Mouse (Mus musculus) cerebellum, adult 2 months (tissue): ENCODE measurements around the gene BC055324. TPM values are rescaled to one million over a fixed set of nuclear protein-coding genes. Genes with fewer than 3 reads are reported as not detected.
"Not testable (repeated sequence)": the region's sequence is repeated elsewhere in the genome, so short reads cannot be mapped to it uniquely, and the experiment has no call there.

ENCODE experiments used
- DNase-seq, 2 experiments: peaks; one replicate each; pipeline ENCODE4 v3.0.0; 2021
- H3K27ac ChIP-seq: fragments of 200-500 bp; 2 replicates; pipeline ENCODE4 v1.5.1; 2012; ENCODE audit warnings: low read length, control low read depth, inconsistent platforms; ENCODE audit not compliant: insufficient read depth
- H3K27me3 ChIP-seq: fragments of 200-500 bp; 2 replicates; pipeline ENCODE4 v1.6.1; 2012; ENCODE audit warnings: inconsistent platforms, mild to moderate bottlenecking, low read length, moderate library complexity; ENCODE audit not compliant: control insufficient read depth, insufficient read depth
- H3K4me1 ChIP-seq: fragments of 200-500 bp; 2 replicates; pipeline ENCODE4 v1.6.1; 2011; ENCODE audit warnings: low read length; ENCODE audit not compliant: control insufficient read depth, insufficient read depth
- H3K4me3 ChIP-seq: fragments of 200-500 bp; replicated peaks from 2 replicates; pipeline ENCODE3; 2011; ENCODE audit warnings: mild to moderate bottlenecking, low read depth, low read length, control low read depth; ENCODE audit not compliant: insufficient read depth
- CTCF ChIP-seq: fragments of 200-500 bp; IDR thresholded peaks from 2 replicates; pipeline ENCODE4 v1.5.1; 2011; ENCODE audit warnings: low read depth, mild to moderate bottlenecking, control low read depth, low read length, moderate library complexity, borderline replicate concordance; ENCODE audit not compliant: insufficient read depth
- POLR2A ChIP-seq: fragments of 200-500 bp; IDR thresholded peaks from 2 replicates; pipeline ENCODE4 v1.6.1; 2011; ENCODE audit warnings: low read length, control low read depth, borderline replicate concordance; ENCODE audit not compliant: insufficient read depth
- WGBS: fragments of 180-500 bp; shearing (Covaris S2); methylation state at CpG from one replicate; pipeline ENCODE4 v1.1.7; 2018; 5-methylcytosine and 5-hydroxymethylcytosine counted together
- polyA plus RNA-seq: library from polyadenylated mRNA; depleted of rRNA; stranded (reverse); fragments of >200 nt; gene quantifications from 2 replicates; pipeline ENCODE4 v1.2.3, GENCODE M21; 2012; rRNA removed

Gene BC055324
- 1.2 and 1.8 TPM in 2 replicates for polyA plus RNA-seq

GRCm38 (mm10) chr1:163994721-163995608 is at the start of gene BC055324, which contains the start of gene Mettl18:
TSS of gene BC055324 (minus strand) at chr1:163994796.
TSS of gene Mettl18 (plus strand) at chr1:163994889.
- peak within 1 kb of the TSS; percentile 65; the same call in 1 of the 2 replicates for H3K27ac ChIP-seq
- WGBS: 1% methylated on average over 43 of the region's 43 CpGs
- H3K27me3 ChIP-seq: no peaks in the 10 kb centered on the region
- no peaks in the 10 kb centered on the region for H3K4me1 ChIP-seq
- DNase-seq: peak; percentile 88 to 93
- TF ChIP-seq POLR2A (no peak; the same call in 1 of the 2 replicates), CTCF (no peak)
- H3K4me3 ChIP-seq: peak within 1 kb of the TSS; percentile 97

GRCm38 (mm10) chr1:164043549-164043948 is 49.0 kb upstream of the BC055324 start:
- Histone ChIP-seq H3K4me1 (no peaks in the 10 kb centered on the region), H3K27ac (no peak overlapping the region), H3K27me3 (no peaks in the 10 kb centered on the region), H3K4me3 (no peak overlapping the region)
- TF ChIP-seq POLR2A (no peak), CTCF (no peak)
- no peak for DNase-seq
- WGBS: 53% methylated on average over 3 of the region's 3 CpGs

GRCm38 (mm10) chr1:164040385-164041135 is 46.0 kb upstream of the BC055324 start:
- Histone ChIP-seq H3K27me3 (no peaks in the 10 kb centered on the region), H3K27ac (no peak overlapping the region), H3K4me3 (no peak overlapping the region), H3K4me1 (no peaks in the 10 kb centered on the region)
- TF ChIP-seq POLR2A (no peak), CTCF (no peak)
- no peak for DNase-seq
- 76% methylated on average over 10 of the region's 10 CpGs for WGBS

GRCm38 (mm10) chr1:164027416-164027815 is 32.8 kb upstream of the BC055324 start:
- no peak overlapping the region for H3K4me3 ChIP-seq
- WGBS: 62% methylated on average over 5 of the region's 5 CpGs
- no peak overlapping the region for H3K27ac ChIP-seq
- no peaks in the 10 kb centered on the region for H3K27me3 ChIP-seq
- H3K4me1 ChIP-seq: no peaks in the 10 kb centered on the region
- TF ChIP-seq CTCF: no peak
- TF ChIP-seq POLR2A: no peak
- no peak for DNase-seq

- Histone ChIP-seq H3K4me1 (no peaks in the 10 kb centered on the region), H3K27me3 (no peaks in the 10 kb centered on the region), H3K4me3 (no peak overlapping the region), H3K27ac (no peak overlapping the region)
- no peak for TF ChIP-seq POLR2A
- no peak for TF ChIP-seq CTCF
- no peak for DNase-seq
- 87% methylated on average over 4 of the region's 4 CpGs for WGBS
Observed at GRCm38 (mm10) chr1:164025685-164026084, 31.1 kb upstream of the BC055324 start.

GRCm38 (mm10) chr1:164022106-164022505 is 27.5 kb upstream of the BC055324 start:
- not testable (repeated sequence) for H3K27ac ChIP-seq, H3K4me3 ChIP-seq, H3K27me3 ChIP-seq, DNase-seq, H3K4me1 ChIP-seq
- 82% methylated on average over 5 of the region's 5 CpGs for WGBS

GRCm38 (mm10) chr1:164020746-164021145 is 26.1 kb upstream of the BC055324 start:
- not testable (repeated sequence) for H3K4me1 ChIP-seq, H3K4me3 ChIP-seq, H3K27ac ChIP-seq, H3K27me3 ChIP-seq, DNase-seq
- WGBS: 80% methylated on average over 3 of the region's 3 CpGs

GRCm38 (mm10) chr1:164019789-164020188 is 25.2 kb upstream of the BC055324 start:
- Histone ChIP-seq H3K27ac (no peak overlapping the region), H3K27me3 (no peaks in the 10 kb centered on the region), H3K4me3 (no peak overlapping the region), H3K4me1 (no peaks in the 10 kb centered on the region)
- TF ChIP-seq CTCF (no peak), POLR2A (no peak)
- 38% methylated on average over 6 of the region's 6 CpGs for WGBS
- no peak for DNase-seq
